Mouse (Mus musculus) intestine, embryonic 16.5 days (tissue): Measurements from ENCODE around the gene Wnt10b. TPM values are rescaled to one million over a fixed set of nuclear protein-coding genes. Genes with fewer than 3 reads are reported as not detected.

Source experiments
- ATAC-seq: fragments of 200-750 bp; cut with Nextera tagmentation; 2 replicates; pipeline ENCODE4 v1.8.0; 2017; ENCODE audit warnings: moderate TSS enrichment, moderate library complexity
- H3K27ac ChIP-seq: fragments of 300-500 bp; sonication (generic); 2 replicates; pipeline ENCODE4 v1.5.1; 2014; ENCODE audit warnings: mild to moderate bottlenecking, low read length
- H3K27me3 ChIP-seq: fragments of 300-500 bp; sonication (generic); replicated peaks from 2 replicates; pipeline ENCODE4 v1.6.1; 2014; ENCODE audit warnings: low read length, control low read depth, mixed read lengths; ENCODE audit not compliant: control insufficient read depth, insufficient read depth
- H3K36me3 ChIP-seq: fragments of 300-500 bp; sonication (generic); 2 replicates; pipeline ENCODE4 v1.6.1; 2014; ENCODE audit warnings: low read length, control low read depth; ENCODE audit not compliant: control insufficient read depth, insufficient read depth
- H3K4me1 ChIP-seq: fragments of 300-500 bp; sonication (generic); 2 replicates; pipeline ENCODE4 v1.6.1; 2014; ENCODE audit warnings: low read length, control low read depth, mixed read lengths; ENCODE audit not compliant: control insufficient read depth, insufficient read depth
- H3K4me2 ChIP-seq: fragments of 300-500 bp; sonication (generic); 2 replicates; pipeline ENCODE4 v1.6.1; 2014; ENCODE audit warnings: low read depth, low read length, control low read depth
- H3K4me3 ChIP-seq: fragments of 300-500 bp; sonication (generic); 2 replicates; pipeline ENCODE4 v1.5.1; 2014; ENCODE audit warnings: mild to moderate bottlenecking, low read length
- H3K9ac ChIP-seq: fragments of 300-500 bp; sonication (generic); 2 replicates; pipeline ENCODE4 v1.6.1; 2014; ENCODE audit warnings: low read depth, low read length
- H3K9me3 ChIP-seq: fragments of 300-500 bp; sonication (generic); 2 replicates; pipeline ENCODE4 v1.6.1; 2016; ENCODE audit warnings: low read length, control low read depth; ENCODE audit not compliant: control insufficient read depth
- WGBS: fragments of 180-500 bp; shearing (Covaris S2); extraction: QIAGEN DNeasy Blood & Tissue Kit; methylation state at CpG from one replicate; pipeline ENCODE4 v1.1.7; 2014; 5-methylcytosine and 5-hydroxymethylcytosine counted together
- polyA plus RNA-seq: library from polyadenylated mRNA; unstranded; fragments of >200 nt; fragmentation: Nextera tagmentation; extraction: Ambion mirVana; gene quantifications from 2 replicates; pipeline ENCODE4 v1.2.1, GENCODE M21; 2015

The Wnt10b gene
- polyA plus RNA-seq, 1 experiment from 2014 or later = 0.09 TPM

DNA sequence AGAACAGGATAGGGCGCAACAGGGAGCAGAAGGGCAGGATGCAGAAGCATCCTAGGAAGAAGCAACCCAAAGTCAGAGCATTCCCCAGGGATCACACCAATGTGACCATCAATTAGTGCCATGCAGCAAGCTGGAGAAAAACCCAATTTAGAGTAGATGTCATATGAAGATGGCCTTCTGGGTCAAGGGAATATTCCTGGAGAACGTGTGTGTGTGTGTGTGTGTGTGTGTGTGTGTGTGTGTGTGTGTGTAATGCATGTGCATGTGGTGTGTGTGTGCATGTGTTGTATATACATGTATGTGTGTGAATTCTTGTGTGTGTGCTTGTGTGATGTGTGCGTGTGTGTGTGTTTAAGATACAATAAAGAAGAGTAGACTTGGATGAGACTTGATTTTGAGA lies 21.0 kb upstream of the Wnt10b start:
- Histone ChIP-seq H3K27ac (no peak overlapping the region), H3K4me2 (no peak overlapping the region), H3K4me1 (peaks cover 8% of the 10 kb centered on the region; the same call in 1 of the 2 replicates), H3K27me3 (peaks cover 78% of the 10 kb centered on the region), H3K9me3 (no peaks in the 10 kb centered on the region), H3K36me3 (no peaks in the 10 kb centered on the region), H3K4me3 (no peak overlapping the region), H3K9ac (no peak overlapping the region)
- ATAC-seq = no peak
- WGBS = 45% methylated on average over 3 of the region's 3 CpGs

DNA sequence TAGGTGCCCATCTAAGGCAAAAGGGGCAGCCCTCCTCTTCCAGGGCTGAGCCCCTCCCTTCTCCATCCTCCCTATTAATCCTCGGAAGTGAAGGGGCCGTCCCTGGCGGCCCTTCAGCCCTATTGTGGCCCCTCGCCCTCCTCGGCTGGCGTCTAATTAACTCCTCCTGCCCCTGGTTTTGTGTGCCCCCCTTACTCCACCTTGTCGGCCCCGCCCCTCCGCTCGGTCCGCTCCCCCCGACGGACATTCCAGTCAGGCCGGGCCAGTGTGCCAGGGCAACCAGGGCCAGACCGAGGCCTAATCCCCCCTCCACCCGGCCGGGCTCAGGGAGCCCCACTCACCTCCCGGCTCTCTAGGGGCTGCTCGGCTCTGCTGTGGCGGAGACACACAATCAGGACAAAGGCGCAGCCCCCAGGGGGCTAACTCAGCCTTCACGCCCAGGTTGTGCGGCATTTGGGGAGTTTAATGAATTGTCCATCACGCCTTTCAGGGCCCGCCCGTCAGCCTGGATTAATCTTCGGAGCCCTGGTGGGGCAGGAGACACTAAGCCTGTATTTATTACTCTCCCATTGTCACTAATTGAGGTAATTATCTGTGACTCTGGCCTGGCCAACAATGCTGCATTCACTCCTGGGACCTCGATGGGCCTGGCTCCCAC lies 20.0 kb upstream of the Wnt10b start:
- Histone ChIP-seq H3K4me1 (peaks cover 5% of the 10 kb centered on the region; the same call in 1 of the 2 replicates), H3K4me2 (no peak overlapping the region), H3K9ac (no peak overlapping the region), H3K4me3 (no peak overlapping the region), H3K27ac (no peak overlapping the region), H3K9me3 (no peaks in the 10 kb centered on the region), H3K27me3 (peaks cover 79% of the 10 kb centered on the region), H3K36me3 (no peaks in the 10 kb centered on the region)
- WGBS = 7% methylated on average over 27 of the region's 28 CpGs
- ATAC-seq = no peak

DNA sequence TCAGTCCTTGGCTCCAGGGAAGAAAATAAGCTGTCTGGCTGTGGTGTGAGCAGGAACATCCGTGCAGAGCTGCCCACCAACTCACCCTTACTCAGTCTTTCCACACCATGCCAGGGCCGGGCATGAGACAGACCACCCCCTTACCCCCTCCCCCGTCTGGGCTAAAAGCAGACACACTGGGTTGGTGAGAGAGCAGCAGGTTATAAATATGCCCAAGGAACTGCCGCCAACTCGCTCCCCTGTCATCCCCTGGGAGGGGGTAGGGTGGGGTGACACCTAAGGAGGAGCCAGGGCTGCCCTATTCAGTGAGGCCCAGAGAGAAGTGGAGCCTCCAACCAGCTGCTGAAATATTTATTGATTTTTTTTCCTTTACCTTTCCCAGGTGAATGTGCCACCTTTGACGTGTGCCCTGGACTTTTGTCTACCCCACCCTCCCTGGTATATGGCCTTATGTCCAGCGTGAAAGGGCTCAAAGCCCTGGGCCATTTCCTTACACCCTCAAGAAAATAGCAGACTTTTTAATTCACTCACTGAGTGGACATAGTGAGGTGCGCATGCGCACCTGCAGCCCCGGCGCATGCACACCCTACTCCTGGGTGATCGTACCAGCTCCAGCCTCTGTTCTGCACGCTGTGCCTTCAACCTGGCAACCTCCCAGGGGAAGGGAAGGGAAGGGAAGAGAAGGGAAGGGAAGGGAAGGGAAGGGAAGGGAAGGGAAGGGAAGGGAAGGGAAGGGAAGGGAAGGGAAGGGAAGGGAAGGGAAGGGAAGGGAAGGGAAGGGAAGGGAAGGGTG lies 19.0 kb upstream of the Wnt10b start:
- peaks cover 13% of the 10 kb centered on the region for H3K4me1 ChIP-seq
- H3K9me3 ChIP-seq = no peaks in the 10 kb centered on the region
- H3K9ac ChIP-seq = no peak overlapping the region
- no peak overlapping the region for H3K27ac ChIP-seq
- peak; percentile 35; the same call in 1 of the 2 replicates for ATAC-seq
- 5% methylated on average over 13 of the region's 13 CpGs for WGBS
- no peak overlapping the region for H3K4me2 ChIP-seq
- H3K27me3 ChIP-seq = peaks cover 82% of the 10 kb centered on the region
- no peak overlapping the region for H3K4me3 ChIP-seq
- no peaks in the 10 kb centered on the region for H3K36me3 ChIP-seq

DNA sequence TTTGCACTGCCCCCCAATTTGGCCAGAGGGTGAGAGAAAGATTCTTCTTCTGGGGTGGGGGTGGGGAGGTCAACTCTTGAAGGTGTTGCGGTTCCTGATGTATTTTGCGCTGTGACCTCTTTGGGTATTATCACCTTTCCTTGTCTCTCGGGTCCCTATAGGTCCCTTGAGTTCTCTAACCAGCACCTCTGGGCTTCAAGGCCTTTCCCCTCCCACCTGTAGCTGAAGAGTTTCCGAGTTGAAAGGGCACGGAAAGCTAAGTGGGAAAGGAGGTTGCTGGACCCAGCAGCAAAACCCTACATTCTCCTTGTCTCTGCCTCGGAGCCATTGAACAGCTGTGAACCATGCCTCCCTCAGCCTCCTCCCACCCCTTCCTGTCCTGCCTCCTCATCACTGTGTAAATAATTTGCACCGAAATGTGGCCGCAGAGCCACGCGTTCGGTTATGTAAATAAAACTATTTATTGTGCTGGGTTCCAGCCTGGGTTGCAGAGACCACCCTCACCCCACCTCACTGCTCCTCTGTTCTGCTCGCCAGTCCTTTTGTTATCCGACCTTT lies 15.3 kb upstream of the Wnt10b start:
- H3K27me3 ChIP-seq = peaks cover 95% of the 10 kb centered on the region
- 0 out of 2 replicates have a peak overlapping the region, but pooled peaks have one; percentile 43 for H3K4me2 ChIP-seq
- H3K9ac ChIP-seq = no peak overlapping the region
- peak overlapping the region; percentile 31 for H3K4me3 ChIP-seq
- H3K27ac ChIP-seq = no peak overlapping the region
- no peaks in the 10 kb centered on the region for H3K9me3 ChIP-seq
- H3K4me1 ChIP-seq = peaks cover 27% of the 10 kb centered on the region
- ATAC-seq = no peak
- no peaks in the 10 kb centered on the region for H3K36me3 ChIP-seq
- WGBS = 2% methylated on average over 13 of the region's 13 CpGs

DNA sequence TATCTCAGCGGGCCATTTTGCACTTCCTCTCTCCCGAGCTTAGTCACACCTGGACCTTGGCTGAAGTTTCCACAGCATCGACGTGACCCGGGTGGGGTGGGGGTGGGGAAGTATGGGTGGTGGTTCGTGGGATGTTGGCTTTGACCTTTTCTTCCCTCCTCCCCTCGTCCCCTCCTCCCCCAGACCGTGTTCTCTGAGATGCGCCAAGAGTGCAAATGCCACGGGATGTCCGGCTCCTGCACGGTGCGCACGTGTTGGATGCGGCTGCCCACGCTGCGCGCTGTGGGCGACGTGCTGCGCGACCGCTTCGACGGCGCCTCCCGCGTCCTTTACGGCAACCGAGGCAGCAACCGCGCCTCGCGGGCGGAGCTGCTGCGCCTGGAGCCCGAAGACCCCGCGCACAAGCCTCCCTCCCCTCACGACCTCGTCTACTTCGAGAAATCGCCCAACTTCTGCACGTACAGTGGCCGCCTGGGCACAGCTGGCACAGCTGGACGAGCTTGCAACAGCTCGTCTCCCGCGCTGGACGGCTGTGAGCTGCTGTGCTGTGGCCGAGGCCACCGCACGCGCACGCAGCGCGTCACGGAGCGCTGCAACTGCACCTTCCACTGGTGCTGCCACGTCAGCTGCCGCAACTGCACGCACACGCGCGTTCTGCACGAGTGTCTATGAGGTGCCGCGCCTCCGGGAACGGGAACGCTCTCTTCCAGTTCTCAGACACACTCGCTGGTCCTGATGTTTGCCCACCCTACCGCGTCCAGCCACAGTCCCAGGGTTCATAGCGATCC lies 14.5 kb upstream of the Wnt10b start:
- no peak overlapping the region for H3K9ac ChIP-seq
- no peaks in the 10 kb centered on the region for H3K9me3 ChIP-seq
- no peaks in the 10 kb centered on the region for H3K36me3 ChIP-seq
- H3K4me1 ChIP-seq = peaks cover 27% of the 10 kb centered on the region
- H3K27ac ChIP-seq = no peak overlapping the region
- peak overlapping the region; percentile 31 for H3K4me3 ChIP-seq
- H3K27me3 ChIP-seq = peaks cover 94% of the 10 kb centered on the region
- 1% methylated on average over 75 of the region's 75 CpGs for WGBS
- ATAC-seq = no peak
- peak overlapping the region; percentile 43 for H3K4me2 ChIP-seq

DNA sequence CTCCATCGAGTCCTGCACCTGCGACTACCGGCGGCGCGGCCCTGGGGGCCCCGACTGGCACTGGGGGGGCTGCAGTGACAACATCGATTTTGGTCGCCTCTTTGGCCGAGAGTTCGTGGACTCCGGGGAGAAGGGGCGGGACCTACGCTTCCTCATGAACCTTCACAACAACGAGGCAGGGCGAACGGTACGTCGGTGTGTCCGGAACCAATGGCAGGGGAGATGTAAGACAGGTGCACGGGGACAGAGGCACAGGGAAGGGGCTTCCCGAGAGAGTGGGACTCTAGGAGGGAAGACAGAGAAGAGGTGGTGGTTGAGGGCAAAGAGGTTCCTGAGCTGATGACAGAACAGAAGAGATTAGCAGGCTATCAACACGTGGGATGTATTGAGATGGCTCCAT lies 13.8 kb upstream of the Wnt10b start:
- no peak overlapping the region for H3K27ac ChIP-seq
- peaks cover 90% of the 10 kb centered on the region for H3K27me3 ChIP-seq
- no peak for ATAC-seq
- peak overlapping the region; percentile 6; the same call in 1 of the 2 replicates for H3K4me3 ChIP-seq
- H3K36me3 ChIP-seq = no peaks in the 10 kb centered on the region
- WGBS = under 1% methylated on average over 23 of the region's 23 CpGs
- no peak overlapping the region for H3K9ac ChIP-seq
- peaks cover 24% of the 10 kb centered on the region for H3K4me1 ChIP-seq
- H3K9me3 ChIP-seq = no peaks in the 10 kb centered on the region
- no peak overlapping the region; the same call in 1 of the 2 replicates for H3K4me2 ChIP-seq

DNA sequence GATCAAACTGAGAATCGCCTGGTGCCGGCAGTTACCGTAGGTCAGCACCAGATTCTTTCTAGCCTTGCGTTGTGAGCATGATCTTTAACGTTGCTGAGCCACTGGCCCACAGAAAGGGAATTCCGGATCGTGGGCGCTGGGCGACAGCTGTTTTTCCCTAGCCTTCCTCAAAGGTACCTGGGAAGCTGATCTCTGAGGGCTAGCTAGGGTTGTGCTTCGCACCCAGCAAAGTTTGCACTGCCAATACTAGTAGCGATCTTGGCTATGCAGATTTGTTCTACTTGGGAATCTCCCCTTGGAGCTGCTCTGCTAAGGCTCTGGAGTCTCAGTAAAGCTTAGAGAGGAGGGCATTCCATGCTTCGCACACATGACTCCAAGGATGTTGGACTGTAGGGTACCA lies 13.3 kb upstream of the Wnt10b start:
- Histone ChIP-seq H3K4me3 (peak overlapping the region; percentile 40), H3K27ac (no peak overlapping the region), H3K4me2 (peak overlapping the region; percentile 52), H3K9me3 (no peaks in the 10 kb centered on the region), H3K27me3 (peaks cover 84% of the 10 kb centered on the region), H3K9ac (no peak overlapping the region), H3K4me1 (peaks cover 24% of the 10 kb centered on the region), H3K36me3 (no peaks in the 10 kb centered on the region)
- no peak for ATAC-seq
- WGBS = 1% methylated on average over 12 of the region's 12 CpGs

DNA sequence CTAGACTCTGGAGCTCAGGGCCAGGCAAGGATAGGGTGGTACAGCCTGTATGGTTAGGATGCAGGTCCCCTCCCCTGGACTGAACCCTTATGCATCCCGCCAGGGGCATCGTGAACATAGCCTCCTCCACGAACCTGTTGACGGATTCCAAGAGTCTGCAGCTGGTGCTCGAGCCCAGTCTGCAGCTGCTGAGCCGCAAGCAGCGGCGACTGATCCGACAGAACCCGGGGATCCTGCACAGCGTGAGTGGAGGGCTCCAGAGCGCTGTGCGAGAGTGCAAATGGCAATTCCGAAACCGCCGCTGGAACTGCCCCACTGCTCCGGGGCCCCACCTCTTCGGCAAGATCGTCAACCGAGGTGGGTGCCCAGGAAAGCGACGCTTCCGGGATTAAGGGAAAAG lies 12.8 kb upstream of the Wnt10b start:
- peak overlapping the region; percentile 52 for H3K4me2 ChIP-seq
- no peaks in the 10 kb centered on the region for H3K36me3 ChIP-seq
- H3K9ac ChIP-seq = no peak overlapping the region
- peaks cover 24% of the 10 kb centered on the region for H3K4me1 ChIP-seq
- peaks cover 82% of the 10 kb centered on the region for H3K27me3 ChIP-seq
- peak overlapping the region; percentile 40 for H3K4me3 ChIP-seq
- WGBS = under 1% methylated on average over 23 of the region's 23 CpGs
- no peak for ATAC-seq
- no peak overlapping the region for H3K27ac ChIP-seq
- H3K9me3 ChIP-seq = no peaks in the 10 kb centered on the region
